Mouse (Mus musculus) hematopoietic stem cell, adult 5-6 weeks (primary cell): Measurements from ENCODE around the gene 4930519G04Rik. TPM values are rescaled to one million over a fixed set of nuclear protein-coding genes. Genes with fewer than 3 reads are reported as not detected.
"Not testable (repeated sequence)": the region's sequence is repeated elsewhere in the genome, so short reads cannot be mapped to it uniquely, and the experiment has no call there.

Experiments
- ATAC-seq, 2 experiments: fragments of 125-278 bp in 1 of 2; replicated peaks in 1 of 2; 2 replicates each; pipeline ENCODE4 v1.8.0; 2016 to 2017; ENCODE audit warnings: inconsistent platforms in 2 of 2, mild to moderate bottlenecking in 2 of 2, moderate number of reproducible peaks in 2 of 2, low read depth in 1 of 2, moderate TSS enrichment in 1 of 2; ENCODE audit not compliant: low FRiP score in 2 of 2, poor library complexity in 2 of 2, severe bottlenecking in 2 of 2, insufficient read depth in 1 of 2, low TSS enrichment in 1 of 2
- total RNA-seq: library from RNA; stranded (forward); fragments of 172-1452, 232-1000 nt; gene quantifications from 2 replicates; pipeline ENCODE4 v1.2.3, GENCODE M21; 2017

Gene 4930519G04Rik
- total RNA-seq, 1 experiment from 2014 or later, result 0.65 TPM

DNA sequence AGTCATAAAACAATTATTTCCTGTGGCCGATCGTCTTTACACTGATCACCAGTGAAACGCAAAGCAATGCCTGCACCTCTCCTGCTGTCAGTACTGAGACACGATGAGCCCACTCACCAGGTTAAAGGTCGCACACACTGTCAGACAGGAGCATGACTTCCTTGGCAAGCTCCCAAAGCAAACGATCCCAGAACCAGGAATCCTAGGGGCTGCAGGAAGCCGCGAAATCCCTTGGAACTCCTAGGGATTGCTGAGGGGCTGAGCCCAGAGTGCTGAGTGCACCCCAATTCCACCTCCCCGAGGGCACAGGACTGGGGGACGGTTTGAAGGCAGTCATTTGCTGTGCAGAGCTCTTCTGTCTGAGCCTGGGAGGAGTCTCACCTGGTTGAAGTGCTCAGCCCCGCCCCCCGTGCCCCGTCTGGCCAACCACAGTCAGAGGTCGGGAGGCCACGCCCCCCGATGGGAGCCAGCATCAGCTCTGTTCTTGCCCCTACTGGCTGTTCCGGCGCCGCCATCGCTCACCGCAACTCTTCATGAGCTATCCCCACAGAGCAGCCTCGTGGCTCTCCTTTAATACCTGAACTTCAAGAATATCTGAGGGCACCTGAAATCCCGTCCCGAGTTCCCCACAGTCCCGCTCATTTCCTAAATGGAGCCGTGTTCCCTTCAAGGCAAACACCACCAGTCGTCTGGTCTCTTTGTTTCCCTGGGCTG, 27.3 kb upstream of the 4930519G04Rik start:
- peak; percentile 93 for ATAC-seq

DNA sequence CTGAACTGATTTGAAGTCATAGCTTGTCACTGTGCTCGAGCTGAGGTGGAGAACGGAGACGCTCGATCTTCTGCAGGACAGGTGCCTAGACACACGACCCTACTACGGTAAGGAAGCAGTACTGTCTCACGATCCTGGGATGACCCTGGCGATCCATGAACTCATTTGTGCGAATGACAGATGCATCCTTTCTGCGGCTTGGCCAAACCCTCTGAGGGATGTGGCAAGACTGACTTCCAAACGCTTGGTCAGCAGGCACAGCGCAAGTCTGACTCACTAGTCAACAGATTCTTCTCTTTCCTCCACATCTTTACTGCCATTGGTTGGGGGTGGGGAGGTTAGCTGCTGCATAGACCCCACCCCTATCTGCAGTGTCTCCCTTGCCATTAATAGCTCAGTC, 26.0 kb upstream of the 4930519G04Rik start:
- ATAC-seq, result no peak

DNA sequence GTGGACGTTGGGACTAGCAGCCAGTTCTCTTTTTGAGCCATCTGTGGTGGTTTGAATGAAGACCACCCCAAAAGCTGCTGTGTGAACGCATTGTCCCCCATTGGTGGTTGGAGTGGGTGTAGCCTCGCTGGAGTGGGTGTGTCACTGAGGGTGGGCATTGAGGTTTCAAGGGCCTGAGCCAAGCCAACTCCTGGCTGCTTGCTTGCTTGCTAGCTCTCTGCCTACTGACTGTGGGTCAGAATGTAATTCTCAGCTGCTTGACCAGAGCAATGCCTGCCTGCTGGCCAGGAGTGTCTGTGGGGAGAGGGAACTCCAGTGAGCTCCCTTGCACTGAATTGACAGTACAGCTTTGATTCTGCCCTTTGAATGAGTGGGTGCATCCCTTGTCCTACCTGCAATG, 23.7 kb upstream of the 4930519G04Rik start:
- no peak for ATAC-seq

DNA sequence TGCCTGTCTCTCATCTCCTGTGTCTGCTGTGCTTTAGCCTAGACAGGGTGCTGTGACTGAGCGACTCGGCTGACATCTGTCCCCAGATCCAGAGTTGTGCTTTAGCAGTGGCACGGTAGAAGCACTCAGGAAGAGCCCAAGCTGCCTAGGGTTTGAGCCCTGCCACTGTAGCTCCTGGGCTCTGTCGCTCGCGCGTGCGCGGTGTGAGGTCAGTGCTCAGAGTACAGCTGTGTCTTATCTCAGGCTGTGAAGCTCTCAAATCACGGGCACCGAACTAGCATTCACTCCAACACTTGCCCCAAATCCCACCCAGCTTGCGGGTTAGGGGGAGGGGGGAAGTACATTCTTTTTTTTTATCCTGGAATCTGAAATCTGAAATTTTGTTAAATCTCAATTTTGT, 16.6 kb upstream of the 4930519G04Rik start:
- ATAC-seq, result no peak

DNA sequence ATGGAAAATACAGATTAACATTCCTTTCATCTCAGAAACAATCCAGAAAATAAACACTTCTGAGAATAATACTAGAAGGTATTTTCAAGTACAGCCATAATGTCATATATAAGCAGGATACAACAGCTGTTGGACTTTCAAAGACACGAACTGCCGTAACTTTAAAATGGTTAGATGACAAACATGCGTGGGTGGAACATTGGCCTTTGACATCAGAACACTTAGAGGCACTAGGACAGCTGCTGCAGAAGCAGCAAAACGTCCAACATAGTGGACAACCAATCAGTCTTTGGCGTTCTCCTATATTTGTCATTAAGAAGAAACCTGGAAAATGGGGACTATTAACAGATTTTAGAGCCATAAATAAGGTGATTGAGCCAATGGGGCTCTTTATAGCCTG, 13.0 kb upstream of the 4930519G04Rik start:
- ATAC-seq, result not testable (repeated sequence)

DNA sequence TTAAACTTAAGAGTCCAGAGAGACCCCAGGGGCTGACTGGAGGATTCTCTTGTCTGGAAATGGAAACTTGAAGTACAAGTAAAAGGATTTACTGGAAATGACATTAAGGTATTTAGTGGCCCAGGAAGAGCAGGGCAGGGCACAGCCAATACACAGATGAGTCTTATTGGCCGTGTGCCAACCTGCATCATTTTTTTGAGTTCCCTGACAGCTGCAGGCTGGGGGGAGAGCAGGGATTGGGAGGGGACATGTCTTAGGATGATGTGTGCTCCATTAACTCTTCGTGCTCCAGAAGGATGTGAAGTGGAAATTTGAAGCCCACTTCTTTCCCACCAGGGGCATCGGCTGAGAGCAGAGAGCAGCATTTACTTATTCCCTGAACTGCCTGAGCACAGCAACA, 11.3 kb upstream of the 4930519G04Rik start:
- not testable (repeated sequence) for ATAC-seq

DNA sequence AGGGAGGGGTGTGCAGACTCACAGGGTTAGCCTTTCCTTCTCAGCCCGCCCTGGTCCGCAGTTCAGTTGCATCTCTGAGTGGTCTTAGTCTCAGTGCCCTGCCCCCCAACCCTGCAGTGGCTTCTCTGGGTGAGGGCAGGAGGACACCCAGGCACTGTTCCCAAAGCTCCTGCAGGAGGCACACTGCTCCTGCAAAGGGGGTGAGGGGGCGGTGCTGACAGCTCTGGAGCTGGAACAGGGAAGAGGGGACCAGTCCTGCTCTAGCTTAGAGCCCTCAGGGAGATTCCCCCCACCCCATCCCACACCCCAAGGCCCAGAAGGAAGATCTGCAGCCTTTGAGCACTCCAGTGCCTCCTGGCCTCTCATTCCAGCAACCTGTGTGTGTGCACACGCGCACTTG, 10.8 kb upstream of the 4930519G04Rik start:
- ATAC-seq, result no peak

DNA sequence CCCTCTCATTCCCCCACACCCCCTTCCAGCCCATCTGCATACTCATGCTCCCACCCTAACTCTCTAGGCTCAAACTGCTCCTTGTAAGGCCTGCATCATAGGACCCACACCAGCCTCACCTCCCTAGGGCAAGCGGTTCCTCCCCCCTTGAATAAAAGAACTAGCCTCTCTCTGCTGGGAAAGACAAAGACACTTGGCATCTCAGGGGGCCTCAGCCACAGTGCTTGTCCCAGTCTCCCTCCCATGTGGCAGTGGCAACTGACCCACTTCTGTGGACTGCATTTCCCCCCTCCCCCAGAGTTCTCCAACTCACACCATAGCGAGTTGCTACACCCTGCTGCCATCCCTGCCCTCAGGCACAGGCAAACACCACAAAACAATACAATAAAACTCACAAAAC, 9.1 kb upstream of the 4930519G04Rik start:
- ATAC-seq, result not testable (repeated sequence)

DNA sequence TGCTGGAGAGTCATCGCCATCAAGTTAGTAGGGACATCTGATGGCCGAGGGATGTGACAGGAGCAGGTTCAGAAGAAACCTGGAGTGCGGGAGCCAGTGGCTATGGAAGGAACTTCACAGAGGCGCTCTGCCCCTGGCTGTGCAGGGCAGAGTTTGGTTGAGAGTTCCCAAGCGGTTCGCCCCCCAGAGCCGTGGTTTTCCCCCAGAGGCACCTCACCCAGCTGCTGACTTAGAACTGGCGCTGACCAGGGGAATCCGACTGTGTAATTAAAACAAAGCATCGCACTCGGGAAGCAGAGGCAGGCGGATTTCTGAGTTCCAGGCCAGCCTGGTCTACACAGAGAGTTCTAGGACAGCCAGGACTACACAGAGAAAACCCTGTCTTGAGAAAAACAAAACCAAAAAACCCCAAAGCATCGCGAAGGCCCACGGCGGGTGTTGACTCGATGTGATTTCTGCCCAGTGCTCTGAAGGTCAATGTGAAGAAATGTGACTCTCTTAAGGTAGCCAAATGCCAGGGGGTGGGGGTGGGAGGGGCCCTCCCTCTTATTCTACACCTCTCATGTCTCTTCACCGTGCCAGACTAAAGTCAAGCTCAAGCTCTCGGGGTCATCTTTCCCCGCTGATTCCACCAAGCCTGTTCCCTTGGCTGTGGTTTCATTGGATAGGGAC, 1.8 kb upstream of the 4930519G04Rik start:
- no peak for ATAC-seq

DNA sequence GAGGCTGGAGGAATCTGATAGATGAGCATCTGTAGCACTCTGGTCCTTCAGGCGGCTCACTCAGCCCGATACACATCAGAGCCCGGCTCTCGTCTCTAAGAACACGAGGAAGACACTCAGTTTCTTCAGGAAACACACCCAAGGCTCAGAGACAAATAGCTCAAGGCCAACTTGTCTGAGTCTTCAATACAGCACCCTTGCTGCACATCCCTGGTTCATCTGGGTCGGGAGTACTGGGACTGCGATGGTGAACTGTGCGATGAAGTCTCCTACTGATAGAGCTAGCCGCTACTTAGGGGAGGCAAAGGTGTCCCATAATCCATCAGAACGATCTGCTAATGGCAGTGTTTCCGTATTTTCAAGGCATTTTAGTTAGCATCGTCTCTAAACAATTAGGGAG, 5.1 kb downstream of the 4930519G04Rik start, which contains the start of gene Gm9936:
Gene Gm9936 (minus strand): TSS at position 101 of the 400 bp plus-strand sequence.
- no peak for ATAC-seq

DNA sequence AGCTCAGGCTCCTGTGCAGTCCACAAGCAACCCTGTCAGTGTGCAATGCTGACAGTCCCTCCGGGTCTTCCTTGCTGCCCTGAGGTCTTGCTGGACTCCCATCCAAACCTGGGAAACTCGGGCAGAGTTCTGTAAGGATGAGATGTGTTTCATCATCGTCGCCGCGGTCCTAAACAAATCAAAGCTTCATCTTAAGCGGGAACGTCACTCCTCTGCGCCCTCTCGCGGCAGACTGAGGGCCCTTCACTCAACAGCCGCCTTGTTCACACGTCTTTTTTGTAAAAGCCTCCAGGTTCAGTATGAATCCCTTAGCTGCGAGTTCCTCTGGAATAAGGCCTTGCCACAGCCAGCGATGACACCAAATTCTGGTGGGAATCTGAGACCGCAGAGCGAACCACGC, 5.8 kb downstream of the 4930519G04Rik start:
- peak; percentile 36 to 57; a peak in 1 of 4 replicates for ATAC-seq

DNA sequence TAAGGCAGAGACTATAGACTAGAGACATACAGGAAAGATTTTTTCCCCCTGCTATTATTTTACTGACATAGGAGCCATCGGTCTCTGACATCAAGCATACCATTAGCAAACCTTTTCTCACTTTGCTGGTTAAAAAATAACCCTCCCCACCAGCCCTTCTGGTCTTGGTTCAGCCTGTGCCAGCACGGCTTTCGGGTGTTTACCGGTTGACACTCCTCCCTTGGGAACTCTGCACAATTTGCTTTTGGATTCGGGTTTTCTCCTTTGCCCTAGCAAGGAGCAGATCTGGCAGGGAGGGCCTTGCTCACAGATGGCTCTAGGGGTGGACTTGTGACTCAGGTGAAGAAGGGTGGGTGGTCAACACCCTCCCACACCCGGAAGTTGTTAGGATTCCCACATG, 8.3 kb downstream of the 4930519G04Rik start:
- ATAC-seq, result no peak

DNA sequence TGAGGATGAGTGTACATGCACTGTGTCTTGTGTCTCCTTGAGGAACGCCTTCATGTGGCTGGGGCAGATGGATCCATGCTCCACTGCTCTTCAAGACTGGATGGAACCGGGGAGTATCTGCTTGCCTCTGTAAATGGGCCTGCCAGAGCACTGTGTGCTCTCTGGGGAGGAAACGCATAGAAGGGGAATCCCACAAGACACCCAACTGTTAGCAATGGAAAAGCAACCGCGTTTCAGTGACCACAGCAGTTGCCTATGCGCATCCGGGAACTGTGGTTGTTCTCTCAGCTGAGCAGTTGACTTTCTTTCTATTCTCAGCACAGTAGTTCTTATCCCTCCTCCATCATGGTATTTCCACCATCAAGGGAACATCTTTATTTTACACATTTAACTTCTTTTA, 11.3 kb downstream of the 4930519G04Rik start:
- ATAC-seq, result 0 out of 4 replicates have a peak, but pooled peaks of 1 of the 2 experiments have one; percentile 12

DNA sequence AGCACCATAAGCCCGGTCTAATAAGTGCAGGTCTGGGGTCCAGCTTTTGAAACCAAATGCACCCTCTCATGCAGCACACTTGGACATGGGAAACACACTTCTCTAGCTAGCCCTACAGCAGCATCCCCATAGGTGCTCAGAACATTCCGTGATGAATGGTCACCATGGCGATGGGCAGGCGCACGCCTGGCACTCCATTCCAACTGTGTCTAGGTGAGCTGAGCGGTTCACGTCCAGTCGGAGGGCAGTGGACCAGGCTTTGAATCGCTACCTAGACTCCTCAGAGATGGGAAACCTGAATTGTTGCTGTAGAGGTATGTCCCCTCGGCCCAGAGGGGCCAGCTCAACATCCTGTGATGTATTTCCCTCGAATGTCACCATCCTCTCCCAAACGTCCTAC, 11.8 kb downstream of the 4930519G04Rik start:
- ATAC-seq, result no peak

DNA sequence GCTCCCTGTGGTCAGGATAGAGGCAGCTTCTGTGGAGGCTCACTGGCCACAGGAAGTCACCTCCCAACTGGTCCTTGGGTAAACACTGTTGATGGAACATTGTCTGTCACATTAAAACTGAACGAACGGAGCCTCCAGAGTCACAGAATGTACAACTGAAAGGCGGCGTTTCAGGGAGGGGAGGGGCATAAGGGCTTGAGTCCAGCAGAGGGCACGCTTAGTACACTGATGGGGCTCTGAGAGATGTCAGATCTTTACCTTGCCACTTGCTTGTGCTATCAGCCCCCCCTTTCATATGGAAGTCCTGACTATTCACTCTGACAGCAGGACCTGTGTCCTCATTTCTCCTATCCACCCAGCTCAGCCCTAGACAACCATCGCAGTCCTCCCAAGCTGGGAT, 22.4 kb downstream of the 4930519G04Rik start:
- ATAC-seq, result peak; percentile 53 to 86; a peak in 3 of 4 replicates

DNA sequence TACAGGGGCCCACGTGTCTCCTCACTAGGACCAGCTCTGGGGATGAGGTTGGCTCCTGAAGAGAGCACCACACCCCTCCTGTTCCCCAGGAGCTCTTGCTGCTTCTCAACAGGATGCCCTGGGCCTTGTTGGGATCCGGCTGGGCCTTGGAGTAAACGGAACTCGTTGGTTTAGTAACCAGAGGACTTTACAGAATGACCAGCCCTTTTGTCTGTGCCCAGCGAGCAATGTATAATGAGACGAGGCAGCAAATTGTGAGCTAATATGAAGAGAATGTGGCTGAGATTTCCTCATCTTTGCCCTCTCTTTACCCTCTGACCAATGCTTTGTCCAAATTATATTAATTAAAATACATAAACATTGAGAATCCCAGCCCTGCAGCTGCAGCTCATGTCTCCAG, 22.9 kb downstream of the 4930519G04Rik start:
- no peak for ATAC-seq

DNA sequence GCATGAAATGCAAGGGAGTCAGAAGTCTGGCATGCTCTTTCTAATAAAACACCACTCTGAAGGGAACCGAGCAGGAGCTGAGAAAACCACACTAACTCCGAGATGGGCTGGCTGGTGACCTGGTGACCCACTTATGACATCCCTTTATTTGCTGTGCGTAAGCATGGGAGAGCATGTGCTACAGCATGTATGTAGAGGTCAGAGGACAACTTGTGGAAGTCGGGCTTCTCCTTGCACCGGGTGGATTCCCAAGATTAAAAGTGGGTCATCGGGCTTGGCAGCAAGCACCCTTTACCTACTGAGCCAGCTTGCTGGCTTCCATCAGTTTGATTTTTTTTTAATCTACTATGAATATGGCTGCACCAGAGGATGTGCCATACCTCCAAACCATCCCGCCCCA, 24.0 kb downstream of the 4930519G04Rik start:
- ATAC-seq, result no peak

DNA sequence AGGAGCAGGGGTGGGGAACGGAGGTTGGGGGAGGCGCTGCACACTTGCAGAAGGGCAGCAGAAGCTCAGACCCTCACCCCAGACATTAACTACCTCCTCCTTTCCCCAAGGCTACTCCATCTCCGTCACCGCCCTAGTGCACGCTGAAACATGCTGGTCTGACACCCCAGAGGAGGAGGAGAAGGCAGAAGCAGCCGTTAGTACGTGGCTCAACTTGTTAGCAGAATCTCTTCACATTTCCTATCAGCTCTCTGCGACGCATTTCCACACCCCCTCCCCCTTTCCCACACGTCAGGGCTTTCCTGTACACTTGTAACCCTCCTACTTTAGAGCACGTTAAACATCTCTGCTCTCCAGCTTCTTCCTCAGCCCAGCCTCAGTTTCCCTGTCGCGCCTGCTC, 25.9 kb downstream of the 4930519G04Rik start:
- ATAC-seq, result no peak

DNA sequence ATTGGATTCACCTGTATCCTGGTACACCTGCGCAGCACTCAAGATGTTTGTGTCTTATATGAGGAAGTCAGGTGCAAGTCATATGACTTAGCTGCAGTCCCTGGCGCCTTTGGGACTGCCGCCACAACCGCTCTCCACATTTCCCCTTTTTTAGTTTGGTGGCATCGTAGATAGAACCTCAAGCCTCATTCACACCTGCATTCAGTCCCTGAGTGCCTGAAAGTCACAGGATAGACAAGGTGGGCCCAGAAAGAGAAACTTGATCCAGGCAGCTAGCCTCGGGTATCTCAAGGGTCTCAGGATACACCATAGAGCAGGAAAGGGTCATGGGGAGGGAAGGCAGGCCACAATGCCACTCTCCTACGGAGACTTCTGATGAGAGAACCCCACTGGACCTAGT, 28.9 kb downstream of the 4930519G04Rik start:
- peak in 1 of 2 experiments; percentile 45; a peak in 1 of 4 replicates for ATAC-seq
